Mouse (Mus musculus): ENCODE data around the gene Hira. TPM values are rescaled to one million over a fixed set of nuclear protein-coding genes. Genes with fewer than 3 reads are reported as not detected.

The Hira gene
- polyA plus RNA-seq (2012; rRNA removed; ENCODE audit: low replicate concordance), result 37.5 and 71.3 TPM in 2 replicates

GRCm38 (mm10) chr16:18876442-18877308 is at the start of gene Hira, which contains the start of gene Mrpl40:
Gene Hira, plus strand, starts transcription at chr16:18877037.
Gene Mrpl40, minus strand, starts transcription at chr16:18876862.

GRCm38 (mm10) chr16:18836468-18837208 is 40.2 kb upstream of the Hira start, which contains the start of the genes 2510002D24Rik and Gm28539:
Gene 2510002D24Rik, plus strand, starts transcription at chr16:18836578.
Gene Gm28539, plus strand, starts transcription at chr16:18836584.

Other genes starting within 250 kb of the Hira start
- 19.6 and 27.6 TPM in 2 replicates for gene Sept5, start 247.1 kb upstream of the Hira start, polyA plus RNA-seq (2012; rRNA removed; ENCODE audit: low replicate concordance)
- 86.2 and 284 TPM in 2 replicates for gene Cldn5, start 100.2 kb upstream of the Hira start, polyA plus RNA-seq (2012; rRNA removed; ENCODE audit: low replicate concordance)
- gene Ufd1, start 65.3 kb upstream of the Hira start, polyA plus RNA-seq (2012; rRNA removed; ENCODE audit: low replicate concordance), result 54.3 and 54.4 TPM in 2 replicates
- gene Cdc45, start 65.0 kb upstream of the Hira start, polyA plus RNA-seq (2012; rRNA removed; ENCODE audit: low replicate concordance), result 9.6 and 12.8 TPM in 2 replicates
- gene 2510002D24Rik, start 40.5 kb upstream of the Hira start, polyA plus RNA-seq (2012; rRNA removed; ENCODE audit: low replicate concordance), result 48.1 and 50.2 TPM in 2 replicates
- gene Gm28539, start 40.5 kb upstream of the Hira start, polyA plus RNA-seq (2012; rRNA removed; ENCODE audit: low replicate concordance), result 0.21 and 1.7 TPM in 2 replicates
- 15.2 and 21.6 TPM in 2 replicates for gene Mrpl40, start 175 bp upstream of the Hira start, polyA plus RNA-seq (2012; rRNA removed; ENCODE audit: low replicate concordance)

Data from subcutaneous adipose tissue, adult 2 months (tissue).